Mouse (Mus musculus) urinary bladder, adult 18-20 months (tissue): ENCODE results near the gene Naa40.

Experiments
- DNase-seq, 2 experiments: peaks; one replicate each; pipeline ENCODE4 v3.0.0; 2022; ENCODE audit warnings: low spot score in 2 of 2, mixed read lengths in 2 of 2

The Naa40 gene

DNA sequence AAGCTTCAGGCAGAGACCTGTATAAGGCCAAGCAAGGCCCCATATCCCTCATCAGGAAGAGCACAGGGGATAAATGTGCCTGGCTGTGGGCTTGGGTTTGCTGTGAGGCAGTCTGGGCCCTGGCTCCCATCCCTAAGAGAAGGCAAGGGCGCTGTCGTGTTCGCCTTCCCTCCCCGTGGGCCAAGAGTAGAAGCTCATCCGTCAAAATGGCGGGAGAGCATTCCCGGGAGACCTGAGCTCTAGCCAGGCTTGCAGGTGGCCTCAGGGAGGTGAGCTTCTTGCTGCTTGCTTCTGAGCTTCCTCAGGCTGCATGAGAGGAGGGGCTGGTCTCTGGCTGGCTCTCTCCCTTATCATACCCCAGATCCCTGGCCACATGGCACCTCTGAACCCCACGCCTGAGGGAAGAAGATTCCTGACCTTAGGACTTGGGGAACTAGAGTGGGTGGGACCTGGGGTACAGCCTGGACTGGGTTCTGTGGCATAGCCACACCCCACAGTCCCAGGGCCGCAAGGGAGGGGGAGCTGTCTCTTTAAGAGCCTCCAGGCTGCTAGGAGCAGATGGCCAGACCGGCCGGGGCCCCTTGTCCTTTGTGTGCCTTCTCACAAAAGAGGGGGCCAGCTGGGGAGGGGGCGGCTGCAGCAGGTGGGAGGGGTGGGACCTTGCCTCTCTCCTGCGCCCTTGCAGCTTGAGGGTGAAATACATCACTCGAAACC, 24.7 kb upstream of the Naa40 start:
- no peak for DNase-seq

DNA sequence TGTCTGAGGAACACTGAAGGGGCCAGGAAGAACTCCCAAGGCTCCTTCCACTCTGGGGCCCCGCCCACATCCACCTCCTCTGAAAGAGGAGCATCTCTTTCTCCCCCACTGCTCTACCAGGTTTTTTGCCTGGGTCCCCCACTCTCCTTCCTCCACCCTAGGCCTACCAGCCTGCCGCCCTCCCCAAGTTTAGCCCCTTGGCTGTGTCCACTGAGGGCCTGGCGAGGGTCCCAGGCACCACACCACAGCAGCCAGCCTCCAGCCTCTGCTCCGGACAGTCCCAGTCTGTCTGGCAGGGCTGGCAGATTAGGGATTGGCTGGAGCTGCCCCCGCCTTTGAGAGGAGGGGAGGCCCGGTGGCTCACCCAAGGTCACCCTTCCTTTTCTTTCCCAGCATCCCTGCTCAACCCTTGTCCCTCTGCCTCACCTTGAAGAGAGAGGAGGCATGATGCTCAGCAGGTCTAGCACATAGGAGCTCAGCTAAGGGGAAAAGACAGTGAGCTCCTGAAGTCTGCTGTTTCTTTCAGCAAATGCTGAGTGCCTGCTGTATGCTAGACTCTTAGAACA, 23.9 kb upstream of the Naa40 start:
- no peak for DNase-seq

DNA sequence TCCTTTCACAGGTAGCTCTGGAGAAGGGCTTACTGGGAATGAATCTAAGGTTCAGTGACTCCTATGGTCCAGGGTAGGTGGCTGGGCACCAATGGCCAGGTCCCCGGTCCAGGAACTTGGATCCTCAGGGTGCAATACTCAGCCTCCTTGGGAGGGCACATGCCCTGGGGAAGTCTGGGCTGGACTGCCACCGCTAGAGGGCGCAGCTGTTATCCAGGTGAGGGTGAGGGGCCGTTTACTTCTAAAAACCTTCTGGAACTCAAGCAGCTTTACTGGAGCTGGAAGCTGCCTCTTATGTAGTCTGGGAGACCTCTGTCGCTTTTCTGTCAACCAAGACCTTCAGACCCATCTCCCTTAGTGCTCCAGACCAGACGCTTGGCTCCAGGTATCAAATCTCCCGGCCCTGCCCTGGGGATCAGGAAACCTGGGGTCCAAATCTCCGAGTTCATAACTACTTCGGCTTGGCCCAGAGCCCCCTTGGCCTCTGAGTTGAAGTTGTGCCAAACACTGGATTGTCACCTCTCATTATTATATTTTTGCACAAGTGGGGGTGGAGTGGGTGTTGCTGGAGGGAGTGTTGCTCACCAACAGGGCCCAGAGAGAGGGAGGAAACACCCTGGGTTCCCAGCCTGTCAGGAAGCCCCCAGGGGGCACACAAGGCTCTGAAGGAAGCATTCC, 23.2 kb upstream of the Naa40 start:
- peak; percentile 69 to 76 for DNase-seq

DNA sequence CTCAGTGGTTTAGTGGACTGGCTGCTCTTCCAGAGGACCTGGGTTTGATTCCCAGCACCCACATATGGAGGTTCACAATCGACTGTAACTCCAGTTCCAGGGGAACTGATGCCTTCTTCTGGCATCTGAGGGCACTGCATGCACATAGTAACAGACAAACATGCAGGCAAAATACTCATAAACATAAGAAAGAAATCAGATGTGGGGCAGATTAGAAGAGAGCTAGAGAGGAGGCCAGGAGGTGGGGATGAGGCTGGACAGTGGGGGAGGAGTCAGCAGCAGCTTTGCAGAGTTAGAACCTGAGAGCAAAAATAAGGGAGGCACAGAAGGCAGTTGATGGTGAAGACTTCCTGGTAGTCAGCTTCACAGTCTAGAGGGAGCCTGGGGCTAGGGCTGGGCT, 21.6 kb upstream of the Naa40 start:
- no peak for DNase-seq

DNA sequence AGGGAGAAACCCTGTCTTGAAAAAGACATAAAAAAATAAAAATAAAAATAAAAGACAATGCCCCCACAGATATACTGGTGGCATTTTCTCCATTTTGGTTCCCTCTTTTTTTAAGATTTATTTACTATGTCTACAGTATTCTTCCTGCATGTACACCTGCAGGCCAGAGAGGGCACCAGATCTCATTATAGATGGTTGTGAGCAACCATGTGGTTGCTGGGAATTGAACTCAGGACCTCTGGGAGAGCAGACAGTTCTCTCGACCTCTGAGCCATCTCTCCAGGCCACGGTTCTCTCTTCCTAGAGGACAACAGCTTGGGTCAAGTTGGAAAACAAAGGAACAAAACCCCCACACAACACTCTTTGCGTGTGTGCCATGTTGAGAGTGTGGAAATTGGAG, 21.0 kb upstream of the Naa40 start:
- DNase-seq = no peak

DNA sequence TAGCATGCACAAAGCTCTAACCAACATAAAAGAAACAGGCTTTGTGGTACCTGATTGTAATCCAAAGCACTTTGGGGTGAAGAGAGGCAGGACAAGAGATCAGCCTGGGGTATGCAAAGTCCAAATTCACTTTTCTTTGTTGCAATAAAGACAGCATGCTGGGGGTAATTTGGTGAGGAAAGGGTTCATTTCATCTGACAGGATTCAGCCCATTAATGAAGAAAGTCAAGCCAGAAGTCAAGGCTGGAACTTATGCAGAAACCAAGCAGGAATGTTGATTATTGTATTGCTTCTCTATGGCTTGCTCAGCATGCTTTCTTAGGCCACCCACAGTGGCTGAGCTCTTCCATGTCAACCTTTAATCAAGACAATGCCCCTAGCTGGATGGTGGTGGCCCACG, 20.5 kb upstream of the Naa40 start:
- no peak for DNase-seq

DNA sequence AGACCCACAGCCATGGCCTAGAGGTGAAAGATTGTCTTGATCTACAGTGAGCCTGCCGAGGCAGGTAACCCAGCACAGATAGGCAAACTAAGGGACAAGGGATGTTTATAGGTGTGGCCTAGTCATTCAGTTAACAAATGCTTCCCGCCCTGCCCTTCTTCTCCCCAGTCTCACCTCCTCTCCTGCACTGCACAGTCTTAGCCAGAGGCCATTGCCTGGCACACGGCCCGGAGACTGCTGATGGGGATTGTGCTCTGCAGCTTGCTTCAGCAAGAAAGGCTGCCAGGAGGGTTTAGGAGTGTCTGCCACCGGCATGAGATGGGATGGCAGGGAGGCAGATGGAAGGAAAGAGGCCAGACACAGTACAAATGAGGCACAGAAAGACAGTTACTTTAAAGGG, 16.9 kb upstream of the Naa40 start:
- DNase-seq = no peak

DNA sequence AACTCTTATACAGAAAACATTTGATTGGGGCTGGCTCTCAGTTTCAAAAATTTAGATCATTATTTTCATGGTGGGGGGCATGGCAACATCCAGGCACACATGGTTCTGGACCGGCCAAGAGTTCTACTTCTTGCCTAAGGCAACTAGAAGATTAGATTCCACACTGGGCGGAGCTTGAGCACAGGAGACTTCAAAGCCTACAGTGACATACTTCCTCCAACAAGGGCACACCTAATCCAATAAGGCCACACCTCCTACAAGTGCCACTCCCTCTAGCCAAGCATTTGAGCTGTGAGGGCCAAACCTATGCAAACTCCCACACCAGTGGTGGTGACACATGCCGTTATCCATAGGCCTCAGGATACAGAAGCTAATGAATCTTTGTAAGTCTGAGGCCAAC, 5.0 kb upstream of the Naa40 start:
- DNase-seq = no peak

DNA sequence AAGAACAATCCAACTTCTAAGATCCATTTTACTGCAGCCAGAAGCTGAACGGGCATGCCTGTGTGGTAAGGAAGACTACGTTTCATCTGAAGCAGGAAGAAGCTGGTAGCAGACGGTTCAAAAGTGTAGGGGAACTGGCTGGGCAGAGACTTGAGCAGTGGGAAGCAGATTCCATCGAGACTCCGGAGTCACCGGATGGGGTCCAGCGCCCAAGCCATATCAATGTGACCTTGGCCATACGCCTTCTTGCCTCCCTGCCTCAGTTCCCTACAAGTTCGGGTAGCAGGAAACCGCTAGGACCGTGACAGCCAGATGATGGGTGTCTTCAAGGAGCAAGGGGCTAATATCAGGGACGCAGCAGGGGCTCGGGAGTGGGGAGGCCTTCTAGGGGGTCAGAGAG, 692 bp downstream of the Naa40 start:
- DNase-seq = no peak

DNA sequence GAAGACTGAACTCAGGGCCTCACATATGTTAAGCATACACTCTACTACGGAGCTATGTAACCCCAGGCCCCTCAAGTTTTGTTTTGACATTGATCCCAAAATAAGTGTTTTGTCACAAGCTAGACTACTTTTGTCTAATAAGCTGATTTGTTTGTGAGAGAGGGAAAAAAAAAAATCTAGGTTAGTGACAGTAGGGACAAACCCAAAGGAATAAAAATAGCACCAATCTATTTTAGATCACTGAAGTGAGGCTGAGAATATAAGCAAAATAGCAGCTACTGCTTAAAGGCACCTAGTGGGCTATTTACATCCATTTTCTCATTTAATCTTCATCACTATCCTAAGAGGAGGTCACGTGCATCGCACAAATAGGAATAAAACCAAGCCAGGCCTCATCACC, 1.4 kb downstream of the Naa40 start:
- no peak for DNase-seq

DNA sequence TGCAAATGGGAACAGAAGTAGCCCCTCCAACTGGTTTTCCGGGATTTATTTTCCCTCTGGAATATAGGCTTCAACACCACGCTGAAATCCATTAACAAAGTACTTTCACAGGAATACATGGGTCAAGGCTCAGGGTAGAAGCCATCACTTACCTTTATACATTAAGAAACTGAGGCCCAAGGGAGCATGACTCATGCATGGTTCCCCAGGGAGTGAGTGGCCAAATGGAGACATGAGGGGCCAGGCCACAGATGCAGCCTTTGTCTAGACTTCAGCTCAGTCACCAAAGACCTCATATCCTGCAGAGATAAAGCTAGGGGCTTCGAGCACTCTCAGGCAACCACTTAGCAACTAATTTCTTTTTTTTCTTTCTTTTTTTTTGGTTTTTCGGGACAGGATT, 4.2 kb downstream of the Naa40 start:
- no peak for DNase-seq

DNA sequence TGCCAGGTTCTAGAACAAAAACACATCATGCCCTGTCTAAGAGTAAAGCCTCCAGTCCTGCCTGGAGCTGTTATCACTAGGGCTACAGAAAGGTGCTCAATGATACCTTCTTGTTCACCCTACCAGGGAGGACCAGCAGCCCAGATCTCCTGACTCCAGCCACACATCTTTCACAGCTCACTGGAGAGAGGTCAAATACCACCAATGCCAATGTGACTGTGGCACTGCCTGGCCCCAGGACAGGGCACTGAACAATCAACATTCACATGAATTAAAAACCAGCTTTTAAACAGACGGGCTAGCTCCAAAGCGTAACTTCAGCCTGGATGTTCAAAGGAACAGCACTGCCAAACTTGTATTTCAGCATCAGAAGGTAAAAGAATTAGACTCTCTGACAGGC, 5.0 kb downstream of the Naa40 start:
- no peak for DNase-seq

DNA sequence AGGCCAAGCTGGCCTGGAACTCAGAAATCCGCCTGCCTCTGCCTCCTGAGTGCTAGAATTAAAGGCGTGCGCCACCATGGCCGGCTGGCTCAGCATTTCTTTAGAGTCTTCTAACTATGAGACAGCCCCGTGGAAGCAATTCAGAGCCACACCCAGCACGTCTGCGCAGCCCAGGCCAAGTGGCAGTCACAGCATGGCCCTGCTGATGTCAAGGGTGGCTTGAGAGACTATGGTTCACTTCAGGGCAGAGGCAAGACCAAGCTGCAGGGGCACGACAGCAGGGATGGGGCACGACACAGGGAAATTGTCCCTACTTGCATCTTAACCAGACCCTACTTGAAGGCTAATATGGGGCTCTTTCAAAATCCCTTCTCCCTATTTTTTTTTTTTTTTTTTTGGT, 5.5 kb downstream of the Naa40 start:
- no peak for DNase-seq

DNA sequence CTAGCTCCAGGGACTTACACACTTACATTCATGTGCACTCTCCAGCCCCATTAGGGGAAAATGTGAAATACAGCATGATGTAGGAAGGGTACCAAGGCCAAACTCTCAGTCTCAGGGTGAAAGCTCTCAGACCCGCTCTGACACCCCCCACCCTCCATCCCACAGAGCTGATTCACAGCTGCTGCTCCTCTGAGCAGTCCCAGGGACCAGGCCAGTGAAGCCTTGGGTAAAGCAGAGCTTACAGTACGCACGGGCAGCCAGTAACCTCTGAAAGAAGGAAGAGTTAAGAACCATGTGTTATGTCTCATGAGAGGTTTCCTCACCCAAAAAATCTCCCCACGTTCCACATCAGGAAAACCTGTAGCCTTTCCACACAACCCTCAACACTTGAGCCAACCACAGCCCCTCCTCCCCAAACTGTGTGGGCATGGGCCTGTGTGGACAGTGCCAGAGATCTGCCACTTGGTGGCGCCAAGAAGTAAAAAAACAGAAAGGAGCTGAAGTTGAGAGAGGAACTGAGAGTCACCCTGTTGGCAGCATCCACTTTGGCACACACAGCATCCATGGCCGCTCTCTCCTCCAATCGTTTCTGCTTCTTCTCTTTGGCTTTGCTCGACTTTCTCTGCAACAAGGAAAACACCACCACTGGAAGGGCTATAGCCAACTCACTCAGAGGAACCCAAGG, 6.3 kb downstream of the Naa40 start:
- peak; percentile 57 to 60 for DNase-seq

DNA sequence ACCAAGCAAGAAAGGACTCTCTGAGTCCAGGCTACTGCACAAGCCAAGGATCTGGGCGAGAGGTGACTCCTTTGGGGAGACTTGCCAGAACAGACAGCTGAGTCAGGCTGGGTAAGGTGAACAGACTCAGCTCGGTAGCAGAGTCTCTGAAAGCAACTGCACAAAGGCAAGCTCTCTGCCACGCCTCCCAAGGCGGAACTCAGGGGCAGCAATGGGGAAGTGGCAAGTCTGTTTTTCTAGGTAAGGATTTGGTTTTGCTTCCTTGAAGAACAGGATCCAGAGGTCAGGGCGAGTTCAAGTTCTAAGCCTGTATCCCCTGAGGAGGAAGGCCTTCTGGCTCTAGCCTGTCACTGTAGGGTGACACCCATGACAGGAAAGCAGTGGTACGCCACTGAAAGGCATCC, 14.5 kb downstream of the Naa40 start:
- DNase-seq = peak in 1 of 2 experiments; percentile 27

DNA sequence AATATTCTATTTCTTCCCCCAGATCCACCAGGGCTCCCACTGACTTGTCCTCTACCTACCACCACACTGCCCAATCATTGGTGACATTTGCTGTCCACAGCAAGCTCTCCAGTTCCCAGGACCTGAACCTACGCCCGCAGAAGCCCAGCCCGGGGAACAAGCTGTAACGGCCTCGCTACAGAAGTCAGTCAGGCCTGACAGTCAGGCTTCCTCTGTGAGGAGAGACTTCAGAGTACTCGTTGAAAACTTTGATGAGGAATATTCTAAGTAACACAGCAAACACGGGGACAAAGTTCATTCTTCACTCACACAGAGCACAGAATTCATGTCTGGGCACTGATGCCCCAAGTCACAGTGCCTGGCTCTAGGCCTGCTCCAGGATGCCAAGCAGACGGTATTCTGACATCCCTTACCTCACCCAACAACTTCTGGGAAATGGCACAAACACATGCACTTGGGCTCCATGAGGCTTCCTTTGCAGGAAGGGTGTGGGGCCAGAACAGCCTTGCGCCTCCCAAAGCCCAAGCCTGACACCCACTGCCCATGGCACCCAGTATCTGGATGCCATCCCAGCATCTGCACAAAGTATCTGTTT, 15.8 kb downstream of the Naa40 start:
- DNase-seq = no peak

DNA sequence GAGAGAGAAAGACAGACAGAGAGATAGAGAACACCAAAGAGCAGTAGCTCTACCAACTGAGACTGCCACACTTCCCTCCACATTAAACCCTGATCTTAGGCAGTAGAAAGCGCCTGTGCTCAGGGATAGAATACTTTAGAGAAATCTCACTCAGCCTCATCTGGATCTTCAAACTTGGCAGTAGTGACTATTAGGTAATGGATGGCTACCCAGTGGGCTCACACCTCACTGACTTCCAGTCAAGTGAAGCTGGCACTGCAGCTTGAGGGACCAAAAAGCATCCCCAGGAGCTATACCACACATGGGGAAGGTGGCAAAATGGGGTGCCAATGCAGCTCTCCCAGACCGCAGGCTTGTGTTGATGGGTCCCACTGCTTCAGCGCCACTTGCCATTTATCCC, 16.7 kb downstream of the Naa40 start:
- no peak for DNase-seq

DNA sequence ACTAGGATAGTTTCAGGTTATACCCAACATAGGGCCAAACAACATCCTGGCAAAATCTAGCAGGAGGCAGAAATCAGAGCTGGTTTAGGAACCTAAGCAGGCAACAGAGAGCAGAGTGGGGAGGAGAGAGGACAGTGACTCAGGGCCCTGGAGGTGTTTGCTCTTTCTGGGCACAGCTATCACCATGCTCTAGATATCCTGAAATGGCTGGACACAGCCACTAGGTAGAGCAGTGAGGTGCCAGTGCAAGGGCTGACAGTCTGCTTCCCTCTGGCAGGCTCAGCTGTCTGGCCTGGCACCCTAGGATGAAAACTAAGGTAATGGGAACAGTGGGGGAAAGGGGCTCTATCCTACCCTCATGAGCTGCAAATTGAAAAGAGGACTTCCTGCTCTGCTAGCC, 17.5 kb downstream of the Naa40 start:
- DNase-seq = no peak

DNA sequence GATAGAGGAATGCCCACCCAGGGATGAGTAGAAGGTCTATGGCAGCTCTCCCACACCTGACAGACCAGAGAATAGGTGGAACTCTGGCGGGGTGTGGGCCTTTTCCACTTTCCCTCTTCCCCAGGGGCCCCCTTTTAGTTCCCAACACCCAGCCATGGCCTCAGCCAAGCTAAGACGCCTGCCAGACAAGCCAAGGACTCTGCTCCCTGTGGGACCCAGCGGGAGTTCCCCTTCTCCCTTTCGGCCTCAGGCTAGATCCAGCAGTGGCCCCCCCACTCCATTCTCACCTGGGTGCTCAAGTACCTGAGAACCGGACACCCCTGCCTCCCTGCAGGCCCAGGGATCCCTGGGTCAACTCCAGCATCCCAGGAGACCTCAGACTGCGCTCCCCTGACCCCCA, 18.8 kb downstream of the Naa40 start:
- no peak for DNase-seq

DNA sequence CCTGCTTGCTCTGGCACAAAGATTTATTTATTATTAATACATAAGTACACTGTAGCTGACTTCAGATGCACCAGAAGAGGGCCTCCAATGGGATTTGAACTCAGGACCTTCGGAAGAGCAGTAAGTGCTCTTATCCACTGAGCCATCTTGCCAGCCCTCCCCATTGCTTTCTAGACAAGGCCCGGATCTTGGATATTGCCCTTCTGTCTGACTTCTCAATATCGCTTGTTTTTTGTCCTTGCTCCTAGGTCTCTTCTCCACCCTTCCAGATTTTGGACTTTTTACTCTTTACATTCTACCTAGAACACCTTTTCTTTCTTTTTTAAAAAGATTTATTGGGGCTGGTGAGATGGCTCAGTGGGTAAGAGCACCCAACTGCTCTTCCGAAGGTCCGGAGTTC, 22.2 kb downstream of the Naa40 start:
- DNase-seq = no peak

DNA sequence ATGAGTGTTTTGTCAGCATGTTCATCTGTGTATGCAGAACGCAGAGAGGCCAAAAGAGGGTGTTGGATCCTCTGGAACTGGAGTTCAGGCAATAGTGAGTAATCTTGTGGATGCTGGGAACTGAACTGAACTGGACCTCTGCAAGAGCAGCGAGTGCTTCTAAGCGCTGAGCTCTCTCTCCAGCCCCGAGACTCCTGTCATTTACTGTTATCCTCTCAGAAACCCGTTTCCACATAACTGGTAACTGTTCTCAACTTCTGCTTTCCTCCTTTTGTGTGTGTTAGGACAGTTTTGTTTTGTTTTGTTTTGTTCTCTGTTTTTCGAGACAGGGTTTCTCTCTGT, 23.1 kb downstream of the Naa40 start:
- no peak for DNase-seq

DNA sequence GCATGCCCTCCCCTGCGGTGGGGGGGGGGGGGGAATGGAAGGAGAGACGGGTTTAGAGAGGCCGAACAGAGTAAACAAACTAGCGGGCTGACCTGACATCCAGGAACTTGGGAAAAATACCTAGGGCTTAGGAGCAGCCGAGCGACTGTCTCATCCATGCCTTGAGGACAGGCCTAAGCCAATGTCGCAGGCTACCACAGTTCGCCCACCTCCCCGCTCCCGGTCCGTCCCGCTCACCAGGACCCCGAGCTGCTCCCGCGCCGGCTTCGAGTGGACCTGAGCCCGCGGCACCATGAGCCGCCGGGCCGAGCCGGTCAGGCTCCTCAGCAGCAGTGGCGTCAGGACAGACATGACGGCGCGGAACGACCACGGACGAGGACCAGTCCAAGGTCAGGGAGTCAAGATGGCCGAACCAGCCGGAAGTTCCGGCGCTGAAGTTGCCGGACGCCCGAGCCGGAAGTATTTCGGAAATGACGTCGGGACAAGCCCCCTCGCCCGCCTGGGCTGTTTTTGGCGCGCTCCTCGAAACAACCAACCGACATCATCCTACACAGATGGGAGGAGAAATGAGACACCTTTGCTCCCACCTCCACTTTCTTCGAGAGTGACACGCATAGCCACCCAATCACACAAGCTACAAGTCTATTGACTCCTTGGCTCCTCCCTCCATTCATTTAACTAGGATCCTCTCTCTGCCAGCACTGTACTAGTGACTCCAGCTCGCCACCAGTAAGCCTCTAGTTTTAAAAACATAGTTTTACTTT, 23.6 kb downstream of the Naa40 start, which contains the start of gene Cox8a:
Cox8a (minus strand) TSS at position 455 of the 764 bp plus-strand sequence.
- peak; percentile 85 to 95 for DNase-seq
